In the genomic region with DNA sequence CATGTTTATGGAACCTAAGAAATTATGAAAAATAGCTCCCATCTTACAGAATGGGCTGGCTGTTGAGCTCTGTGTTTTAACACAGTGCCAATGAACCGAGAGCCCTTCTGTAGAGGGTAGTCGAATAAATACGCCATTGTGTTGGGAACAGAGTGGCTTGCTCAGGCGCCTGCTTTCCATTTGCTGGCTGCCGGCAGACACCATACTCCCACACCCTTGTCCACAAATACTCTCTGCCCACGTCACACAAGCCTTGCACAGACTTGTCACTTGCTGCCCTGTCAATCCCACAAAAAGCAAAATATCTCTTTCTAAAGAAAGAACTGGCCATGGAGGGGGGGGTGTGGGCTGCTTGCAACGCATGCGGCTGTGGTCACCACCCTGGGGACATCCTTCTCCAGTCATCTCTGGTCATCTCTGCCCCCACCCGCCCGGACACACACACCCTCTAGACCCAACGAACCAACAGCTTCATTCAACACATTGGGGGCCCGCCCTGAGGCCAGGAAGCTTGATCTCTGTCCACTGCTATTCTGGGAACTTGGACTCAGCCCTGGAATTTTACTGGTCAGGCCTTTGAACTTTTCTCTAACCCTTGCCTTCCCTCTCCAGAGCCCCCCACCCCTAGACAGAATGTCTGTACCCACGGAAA, we compare ENCODE assay signal across 12 mouse cellular contexts.
A peak's percentile ranks its signal among the peaks of the same experiment; 100 is the strongest.
DNase-seq lines count a peak whose midpoint lies in the region; ATAC-seq and TF ChIP-seq lines count a peak whose summit lies in the region.
"Had no signal": no experiment of that assay in that cellular context is flagged by ENCODE, and none has a peak within 500 bp of the region (broad histone marks: within the 10 kb centered on the region; RNA-seq: fewer than 3 reads in every experiment).

No protein-coding gene starts in this region.

- H3K27me3 ChIP-seq in forebrain, embryonic 11.5 days (ENCODE audit: control insufficient read depth, insufficient read depth, low read length) = peaks cover 16% of the 10 kb centered on the region
- H3K27me3 ChIP-seq in hindbrain, postnatal 0 days (ENCODE audit: insufficient read depth, low read length) = no peaks in the 10 kb centered on the region
- H3K27me3 ChIP-seq: liver, embryonic 15.5 days had no signal

- H3K4me2 ChIP-seq in forebrain, embryonic 11.5 days (ENCODE audit: low read depth, low read length, severe bottlenecking) = no peak overlapping the region
- H3K4me2 ChIP-seq in hindbrain, postnatal 0 days (ENCODE audit: low read depth, low read length) = no peak overlapping the region
- H3K4me2 ChIP-seq: liver, embryonic 15.5 days had no signal

- DNase-seq in frontal cortex, adult 2 months (ENCODE audit: extremely low spot score in 1 of 2, low spot score in 1 of 2) = peak; percentile 61 to 72
- no peak for DNase-seq in frontal cortex, postnatal 10 days (ENCODE audit: low spot score in 2 of 2)
- DNase-seq in lung, postnatal 10 days = peak; percentile 47
- no peak for DNase-seq in lung, adult 18-20 months
- peak; percentile 59 to 79 for DNase-seq in left cerebral cortex, adult 18-20 months (ENCODE audit: low spot score in 2 of 2)
- DNase-seq in right cerebral cortex, postnatal 25 days = peak; percentile 56
- no peak for DNase-seq in forebrain, embryonic 11.5 days (ENCODE audit: low spot score)
- DNase-seq in hindbrain, postnatal 0 days (ENCODE audit: low spot score) = no peak
- DNase-seq: adrenal gland, postnatal 10 days had no signal

- peaks cover 2% of the 10 kb centered on the region for H3K4me1 ChIP-seq in forebrain, embryonic 11.5 days (replicated peaks; ENCODE audit: control insufficient read depth, insufficient read depth, low read length)
- H3K4me1 ChIP-seq in hindbrain, postnatal 0 days (ENCODE audit: insufficient read depth, low read length) = peaks cover 15% of the 10 kb centered on the region
- H3K4me1 ChIP-seq: liver, embryonic 15.5 days had no signal

- H3K4me3 ChIP-seq in forebrain, embryonic 11.5 days (ENCODE audit: low read depth, low read length) = no peak overlapping the region
- H3K4me3 ChIP-seq in hindbrain, postnatal 0 days (ENCODE audit: low read length) = no peak overlapping the region
- H3K4me3 ChIP-seq: liver, embryonic 15.5 days had no signal

- no peak for TF ChIP-seq CTCF in hindbrain, postnatal 0 days (IDR thresholded peaks at IDR 0.05; ENCODE audit: low read depth)

- no peak overlapping the region for H3K27ac ChIP-seq in forebrain, embryonic 11.5 days (ENCODE audit: low read depth, low read length)
- H3K27ac ChIP-seq in hindbrain, postnatal 0 days = no peak overlapping the region
- H3K27ac ChIP-seq: liver, embryonic 15.5 days had no signal

- no peak overlapping the region for H3K9ac ChIP-seq in forebrain, embryonic 11.5 days (ENCODE audit: low read length)
- H3K9ac ChIP-seq in hindbrain, postnatal 0 days (replicated peaks; ENCODE audit: low read length) = no peak overlapping the region
- H3K9ac ChIP-seq: liver, embryonic 15.5 days had no signal

- ATAC-seq in forebrain, embryonic 11.5 days (replicated peaks; ENCODE audit: low FRiP score) = no peak
- ATAC-seq in hindbrain, postnatal 0 days = no peak
- ATAC-seq: forebrain, embryonic 14.5 days; intestine, postnatal 0 days had no signal

- WGBS in forebrain, embryonic 11.5 days = 80% methylated on average over 13 of the region's 13 CpGs
- 75% methylated on average over 13 of the region's 13 CpGs for WGBS in hindbrain, postnatal 0 days

- H3K36me3 ChIP-seq in forebrain, embryonic 11.5 days (ENCODE audit: control insufficient read depth, insufficient read depth, low read length) = no peaks in the 10 kb centered on the region
- H3K36me3 ChIP-seq in hindbrain, postnatal 0 days (ENCODE audit: insufficient read depth, low read length) = no peaks in the 10 kb centered on the region
- H3K36me3 ChIP-seq: liver, embryonic 15.5 days had no signal

- H3K9me3 ChIP-seq in forebrain, embryonic 11.5 days (ENCODE audit: control insufficient read depth, low read length) = no peaks in the 10 kb centered on the region
- no peaks in the 10 kb centered on the region for H3K9me3 ChIP-seq in hindbrain, postnatal 0 days (ENCODE audit: low read length)
- H3K9me3 ChIP-seq: liver, embryonic 15.5 days had no signal

Comparison
In these comparisons a context has a peak if more than half of its experiments do, and no peak if none do; other contexts are left out.
1. DNase-seq: peak in frontal cortex, adult 2 months (2 of 2), lung, postnatal 10 days (single experiment), left cerebral cortex, adult 18-20 months (2 of 2) and right cerebral cortex, postnatal 25 days (single experiment); none in frontal cortex, postnatal 10 days (0 of 2), lung, adult 18-20 months (0 of 2), forebrain, embryonic 11.5 days (single experiment) and hindbrain, postnatal 0 days (single experiment).